ENCODE assay signal across 21 mouse cellular contexts in the genomic region with DNA sequence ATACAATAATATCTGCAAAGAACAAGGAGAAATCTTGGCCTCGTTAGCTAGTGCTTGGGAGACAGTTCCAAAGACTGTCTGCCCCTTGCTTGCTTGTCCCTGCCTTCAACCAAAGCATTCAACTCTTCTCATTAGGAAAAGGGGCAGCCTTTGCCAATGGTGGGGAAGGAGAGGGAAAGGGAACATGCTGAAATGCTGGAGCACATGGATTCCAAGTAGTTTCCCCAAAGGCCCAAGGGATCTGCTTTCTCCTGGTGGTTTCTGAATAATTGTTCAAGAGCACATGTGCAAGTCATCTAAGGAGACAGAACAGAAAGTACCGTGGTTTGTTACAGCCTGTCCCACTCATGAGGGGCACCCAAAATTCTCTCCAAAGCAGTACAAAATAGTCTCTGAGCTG.
"Had no signal": no experiment of that assay in that cellular context is flagged by ENCODE, and none has a peak within 500 bp of the region (broad histone marks: within the 10 kb centered on the region; RNA-seq: fewer than 3 reads in every experiment).

No protein-coding gene starts in this region.

- DNase-seq: kidney, postnatal 25 days; layer of hippocampus, adult 9-11 months; liver; lung, adult 18-20 months; lung, postnatal 10 days; lung, postnatal 36 days; retina, postnatal 1 day; right cerebral cortex, postnatal 25 days; thymus, postnatal 36 days had no signal

- H3K9ac ChIP-seq: limb, embryonic 13.5 days; liver, embryonic 12.5 days; liver, embryonic 15.5 days; lung, embryonic 15.5 days; midbrain, embryonic 13.5 days; neural tube, embryonic 13.5 days had no signal

- H3K27ac ChIP-seq: kidney, postnatal 0 days; layer of hippocampus, adult 2 months; limb, embryonic 10.5 days; limb, embryonic 13.5 days; liver, embryonic 12.5 days; liver, embryonic 15.5 days; lung, embryonic 15.5 days; midbrain, embryonic 10.5 days; midbrain, embryonic 13.5 days; neural tube, embryonic 13.5 days had no signal

- H3K27me3 ChIP-seq: limb, embryonic 13.5 days; liver, embryonic 12.5 days; liver, embryonic 15.5 days; lung, embryonic 15.5 days; megakaryocyte, embryonic 14.5 days; neural tube, embryonic 13.5 days had no signal

- H3K4me1 ChIP-seq: liver, embryonic 12.5 days; liver, embryonic 15.5 days; lung, embryonic 15.5 days; megakaryocyte, embryonic 14.5 days; midbrain, embryonic 13.5 days; neural tube, embryonic 13.5 days had no signal

- H3K4me3 ChIP-seq: layer of hippocampus, adult 2 months; limb, embryonic 10.5 days; limb, embryonic 13.5 days; liver, embryonic 12.5 days; liver, embryonic 15.5 days; lung, embryonic 15.5 days; megakaryocyte, embryonic 14.5 days; midbrain, embryonic 10.5 days; midbrain, embryonic 13.5 days; myocyte; neural tube, embryonic 13.5 days had no signal

- H3K36me3 ChIP-seq: limb, embryonic 10.5 days; limb, embryonic 13.5 days; liver, embryonic 12.5 days; liver, embryonic 15.5 days; lung, embryonic 15.5 days; midbrain, embryonic 13.5 days; neural tube, embryonic 13.5 days had no signal
